Mouse (Mus musculus): ENCODE data around the gene Stx11. TPM values are rescaled to one million over a fixed set of nuclear protein-coding genes. Genes with fewer than 3 reads are reported as not detected.

Stx11 gene
- polyA plus RNA-seq, 1 experiment from 2014 or later = 0.69 TPM

GRCm38 (mm10) chr10:12922574-12923353 is 41.3 kb downstream of the Stx11 start:
- peak overlapping the region; percentile 52 for H3K4me2 ChIP-seq (replicated peaks)
- H3K4me3 ChIP-seq = peak overlapping the region; percentile 66
- under 1% methylated on average over 55 of the region's 55 CpGs for WGBS
- peaks cover 10% of the 10 kb centered on the region for H3K4me1 ChIP-seq
- H3K9ac ChIP-seq (replicated peaks) = peak overlapping the region; percentile 56
- H3K9me3 ChIP-seq = no peaks in the 10 kb centered on the region
- H3K27ac ChIP-seq (replicated peaks) = peak overlapping the region; percentile 89
- no peaks in the 10 kb centered on the region for H3K27me3 ChIP-seq
- ATAC-seq (replicated peaks) = peak; percentile 96
- no peaks in the 10 kb centered on the region for H3K36me3 ChIP-seq

GRCm38 (mm10) chr10:12922077-12922573 is 42.0 kb downstream of the Stx11 start:
- H3K9me3 ChIP-seq = no peaks in the 10 kb centered on the region
- ATAC-seq (replicated peaks) = peak; percentile 37; the same call in 1 of the 2 replicates
- H3K27ac ChIP-seq (replicated peaks) = peak overlapping the region; percentile 89; the same call in 1 of the 2 replicates
- peak overlapping the region; percentile 52 for H3K4me2 ChIP-seq (replicated peaks)
- H3K27me3 ChIP-seq = no peaks in the 10 kb centered on the region
- no peak overlapping the region for H3K9ac ChIP-seq (replicated peaks)
- peaks cover 10% of the 10 kb centered on the region for H3K4me1 ChIP-seq
- H3K4me3 ChIP-seq = peak overlapping the region; percentile 66
- WGBS = 1% methylated on average over 13 of the region's 13 CpGs
- H3K36me3 ChIP-seq = no peaks in the 10 kb centered on the region

DNA sequence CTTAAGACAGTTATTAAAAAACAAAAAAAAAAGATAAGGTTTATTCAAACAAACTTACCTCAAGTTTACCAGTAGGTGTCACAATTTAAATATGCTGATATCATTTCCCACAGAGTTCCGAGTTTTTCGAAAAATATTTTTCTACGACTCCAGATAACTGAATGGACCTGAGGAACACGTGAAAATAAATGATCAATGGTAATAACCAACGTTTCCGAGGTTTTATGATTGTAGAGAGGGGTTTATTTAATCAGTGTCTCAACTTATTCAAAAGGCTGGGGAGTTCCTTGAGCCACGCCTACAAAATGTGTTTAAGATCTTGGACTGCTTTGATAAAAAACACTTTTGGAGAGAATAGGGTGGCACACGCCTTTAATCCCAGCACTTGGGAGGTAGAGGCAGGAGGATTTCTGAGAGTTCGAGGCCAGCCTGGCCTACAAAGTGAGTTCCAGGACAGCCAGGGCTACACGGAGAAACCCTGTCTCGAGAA is 42.5 kb downstream of the Stx11 start:
- H3K9ac ChIP-seq (replicated peaks) = no peak overlapping the region
- peak overlapping the region; percentile 52 for H3K4me2 ChIP-seq (replicated peaks)
- no peaks in the 10 kb centered on the region for H3K36me3 ChIP-seq
- no peaks in the 10 kb centered on the region for H3K27me3 ChIP-seq
- no peak overlapping the region for H3K27ac ChIP-seq (replicated peaks)
- ATAC-seq (replicated peaks) = no peak
- peak overlapping the region; percentile 66 for H3K4me3 ChIP-seq
- 46% methylated on average over 11 of the region's 11 CpGs for WGBS
- no peaks in the 10 kb centered on the region for H3K9me3 ChIP-seq
- peaks cover 10% of the 10 kb centered on the region for H3K4me1 ChIP-seq

DNA sequence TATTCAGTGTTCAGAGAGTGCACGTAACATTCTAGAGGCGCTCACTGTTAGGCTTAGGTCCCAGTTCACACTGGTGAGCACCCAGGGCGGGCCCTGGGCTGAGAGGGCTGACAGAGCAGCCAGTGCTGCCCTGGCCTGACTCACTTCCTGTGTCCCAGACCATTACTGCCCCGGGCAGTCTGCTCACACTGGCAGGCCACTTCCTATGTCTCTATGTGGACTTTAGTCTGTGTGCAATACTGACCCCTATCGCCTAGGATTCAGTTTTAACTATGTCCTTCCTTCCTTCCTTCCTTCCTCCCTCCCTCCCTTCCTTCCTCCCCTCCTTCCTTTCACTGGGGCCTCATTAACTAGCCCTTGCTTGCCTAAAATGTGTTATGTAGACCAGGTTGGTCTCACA is 44.8 kb downstream of the Stx11 start:
- Histone ChIP-seq H3K9ac (replicated peaks) (no peak overlapping the region), H3K36me3 (no peaks in the 10 kb centered on the region), H3K4me1 (peaks cover 10% of the 10 kb centered on the region), H3K9me3 (no peaks in the 10 kb centered on the region), H3K4me2 (replicated peaks) (no peak overlapping the region), H3K4me3 (no peak overlapping the region), H3K27ac (replicated peaks) (no peak overlapping the region), H3K27me3 (no peaks in the 10 kb centered on the region)
- 43% methylated on average over 5 of the region's 5 CpGs for WGBS
- no peak for ATAC-seq (replicated peaks)

DNA sequence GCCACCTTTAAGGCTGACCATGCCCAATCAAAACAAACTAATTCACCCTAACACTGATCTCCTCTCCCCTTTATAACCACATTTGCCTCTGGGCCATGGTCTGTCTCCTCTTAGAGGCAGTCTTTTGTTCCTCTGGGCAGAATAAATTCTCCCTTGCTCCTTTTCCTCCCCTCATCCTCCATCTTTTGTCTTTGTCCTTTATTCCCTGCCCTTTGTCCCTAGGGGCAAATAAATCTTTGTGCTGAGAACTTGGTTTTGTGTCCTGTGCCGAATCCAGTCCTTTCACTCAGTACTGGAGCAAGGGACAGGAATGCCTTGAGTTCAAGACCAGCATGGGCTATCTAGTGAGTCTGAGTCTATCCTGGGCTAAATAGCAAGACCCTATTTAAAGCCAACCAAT is 46.5 kb downstream of the Stx11 start:
- 28% methylated on average over 1 of the region's 1 CpGs for WGBS
- H3K4me1 ChIP-seq = 0 out of 2 replicates have a peak, but pooled peaks cover 2% of the 10 kb centered on the region
- H3K27me3 ChIP-seq = no peaks in the 10 kb centered on the region
- H3K4me3 ChIP-seq = no peak overlapping the region
- H3K9me3 ChIP-seq = no peaks in the 10 kb centered on the region
- no peak overlapping the region for H3K9ac ChIP-seq (replicated peaks)
- no peaks in the 10 kb centered on the region for H3K36me3 ChIP-seq
- no peak overlapping the region for H3K27ac ChIP-seq (replicated peaks)
- no peak overlapping the region for H3K4me2 ChIP-seq (replicated peaks)
- no peak for ATAC-seq (replicated peaks)

GRCm38 (mm10) chr10:12916376-12916775 is 47.7 kb downstream of the Stx11 start:
- no peak overlapping the region for H3K4me3 ChIP-seq
- no peak overlapping the region for H3K4me2 ChIP-seq (replicated peaks)
- 93% methylated on average over 6 of the region's 6 CpGs for WGBS
- H3K36me3 ChIP-seq = no peaks in the 10 kb centered on the region
- no peak overlapping the region for H3K27ac ChIP-seq (replicated peaks)
- no peaks in the 10 kb centered on the region for H3K4me1 ChIP-seq
- no peak for ATAC-seq (replicated peaks)
- no peaks in the 10 kb centered on the region for H3K27me3 ChIP-seq
- H3K9ac ChIP-seq (replicated peaks) = no peak overlapping the region
- H3K9me3 ChIP-seq = no peaks in the 10 kb centered on the region

- ATAC-seq (replicated peaks) = no peak
- WGBS = 89% methylated on average over 7 of the region's 7 CpGs
These were observed 48.3 kb downstream of the Stx11 start for GRCm38 (mm10) chr10:12915826-12916225.

DNA sequence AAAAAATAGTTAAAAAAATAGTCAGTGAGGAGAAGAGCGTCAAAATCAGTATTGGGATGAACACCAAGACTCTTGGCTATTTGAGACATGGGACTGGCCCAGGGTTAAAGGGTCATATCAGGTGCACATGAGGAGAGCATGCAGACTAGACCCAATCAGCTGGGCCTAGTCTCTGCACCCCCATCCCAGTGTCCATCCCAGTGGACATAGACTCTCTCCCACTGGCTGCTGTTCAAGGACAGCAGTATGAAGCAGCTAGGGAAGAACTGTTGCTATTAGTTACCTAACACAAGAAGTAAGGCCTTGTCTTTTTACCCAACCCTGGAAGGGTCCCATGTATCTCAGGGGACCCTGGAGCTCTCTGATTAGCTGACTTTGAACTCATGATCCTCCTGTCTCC is 49.9 kb downstream of the Stx11 start:
- Histone ChIP-seq H3K4me3 (no peak overlapping the region), H3K4me2 (replicated peaks) (no peak overlapping the region), H3K9me3 (no peaks in the 10 kb centered on the region), H3K36me3 (no peaks in the 10 kb centered on the region), H3K9ac (replicated peaks) (no peak overlapping the region), H3K4me1 (no peaks in the 10 kb centered on the region), H3K27me3 (no peaks in the 10 kb centered on the region), H3K27ac (replicated peaks) (no peak overlapping the region)
- ATAC-seq (replicated peaks) = no peak
- 93% methylated on average over 1 of the region's 1 CpGs for WGBS

More at GRCm38 (mm10) chr10:12915826-12916225, 48.3 kb downstream of the Stx11 start:
- H3K27ac ChIP-seq (replicated peaks) = no peak overlapping the region
- no peak overlapping the region for H3K4me2 ChIP-seq (replicated peaks)
- H3K4me3 ChIP-seq = no peak overlapping the region
- no peaks in the 10 kb centered on the region for H3K27me3 ChIP-seq
- no peak overlapping the region for H3K9ac ChIP-seq (replicated peaks)
- H3K36me3 ChIP-seq = no peaks in the 10 kb centered on the region
- H3K4me1 ChIP-seq = no peaks in the 10 kb centered on the region
- H3K9me3 ChIP-seq = no peaks in the 10 kb centered on the region

GRCm38 (mm10) chr10:12911981-12912530 is 52.0 kb downstream of the Stx11 start:
- no peak overlapping the region for H3K4me3 ChIP-seq
- H3K27ac ChIP-seq (replicated peaks) = no peak overlapping the region
- no peaks in the 10 kb centered on the region for H3K9me3 ChIP-seq
- ATAC-seq (replicated peaks) = no peak
- no peaks in the 10 kb centered on the region for H3K36me3 ChIP-seq
- H3K4me1 ChIP-seq = no peaks in the 10 kb centered on the region
- H3K27me3 ChIP-seq = no peaks in the 10 kb centered on the region
- H3K4me2 ChIP-seq (replicated peaks) = no peak overlapping the region; the same call in 1 of the 2 replicates
- WGBS = 55% methylated on average over 11 of the region's 11 CpGs
- H3K9ac ChIP-seq (replicated peaks) = no peak overlapping the region

DNA sequence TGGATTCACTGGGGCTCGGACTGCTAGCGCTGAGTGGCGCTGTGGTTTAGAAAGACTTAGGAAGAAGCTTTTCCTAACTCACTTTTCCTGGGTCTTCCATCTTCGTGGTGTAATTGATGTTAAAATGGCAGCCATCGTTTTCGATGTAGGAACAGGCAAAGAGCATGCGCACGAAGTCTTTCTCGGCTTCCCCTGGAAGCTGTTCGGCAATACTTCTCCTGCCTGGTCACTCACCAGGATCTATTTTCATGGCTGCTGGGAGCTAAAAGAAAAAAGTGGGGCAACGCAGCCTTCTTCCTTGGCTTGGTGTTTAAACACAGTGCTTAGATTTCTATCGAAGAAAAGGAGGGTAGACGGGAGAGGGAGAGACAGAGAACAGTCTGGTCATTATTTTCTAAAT is 52.6 kb downstream of the Stx11 start:
- WGBS = 84% methylated on average over 13 of the region's 13 CpGs
- no peak for ATAC-seq (replicated peaks)

GRCm38 (mm10) chr10:12909891-12910290 is 54.2 kb downstream of the Stx11 start:
- Histone ChIP-seq H3K36me3 (no peaks in the 10 kb centered on the region), H3K27ac (replicated peaks) (no peak overlapping the region), H3K9ac (replicated peaks) (no peak overlapping the region), H3K4me1 (no peaks in the 10 kb centered on the region), H3K9me3 (no peaks in the 10 kb centered on the region), H3K4me2 (replicated peaks) (no peak overlapping the region), H3K27me3 (no peaks in the 10 kb centered on the region), H3K4me3 (no peak overlapping the region)
- no peak for ATAC-seq (replicated peaks)
- WGBS = 90% methylated on average over 2 of the region's 2 CpGs

More for the DNA sequence above, 52.6 kb downstream of the Stx11 start:
- Histone ChIP-seq H3K27ac (replicated peaks) (no peak overlapping the region), H3K27me3 (no peaks in the 10 kb centered on the region), H3K9me3 (no peaks in the 10 kb centered on the region), H3K36me3 (no peaks in the 10 kb centered on the region), H3K4me3 (no peak overlapping the region), H3K4me1 (no peaks in the 10 kb centered on the region), H3K4me2 (replicated peaks) (no peak overlapping the region), H3K9ac (replicated peaks) (no peak overlapping the region)

- Histone ChIP-seq H3K36me3 (no peaks in the 10 kb centered on the region), H3K27ac (replicated peaks) (no peak overlapping the region), H3K4me3 (no peak overlapping the region), H3K9ac (replicated peaks) (no peak overlapping the region), H3K9me3 (no peaks in the 10 kb centered on the region), H3K4me1 (no peaks in the 10 kb centered on the region), H3K27me3 (no peaks in the 10 kb centered on the region), H3K4me2 (replicated peaks) (no peak overlapping the region)
- ATAC-seq (replicated peaks) = no peak
- WGBS = 16% methylated on average over 1 of the region's 1 CpGs
These were observed 54.9 kb downstream of the Stx11 start for GRCm38 (mm10) chr10:12909179-12909578.
